Mouse (Mus musculus) layer of hippocampus, adult 18-20 months (tissue): ENCODE measurements around the gene Sprr2k. TPM values are rescaled to one million over a fixed set of nuclear protein-coding genes. Genes with fewer than 3 reads are reported as not detected.
"Not testable (repeated sequence)": the region's sequence is repeated elsewhere in the genome, so short reads cannot be mapped to it uniquely, and the experiment has no call there.

Experiments
- DNase-seq, 2 experiments: peaks; one replicate each; pipeline ENCODE4 v3.0.0; 2022; ENCODE audit warnings: low spot score in 2 of 2
- long read RNA-seq: library from polyadenylated mRNA; stranded (forward); transcript quantifications from one replicate; pipeline ENCODE4 v2.0.0, GENCODE M21; 2021
- total RNA-seq, 2 experiments: library from RNA; stranded (reverse); gene quantifications; 2 replicates each; pipeline ENCODE4 v1.2.3; 2021

The Sprr2k gene
- total RNA-seq: not detected
- long read RNA-seq: 0 reads

- no peak for DNase-seq
These were observed at the start of gene Sprr2k for GRCm38 (mm10) chr3:92432282-92432681. Gene Sprr2k (plus strand): TSS chr3:92432582.

DNA sequence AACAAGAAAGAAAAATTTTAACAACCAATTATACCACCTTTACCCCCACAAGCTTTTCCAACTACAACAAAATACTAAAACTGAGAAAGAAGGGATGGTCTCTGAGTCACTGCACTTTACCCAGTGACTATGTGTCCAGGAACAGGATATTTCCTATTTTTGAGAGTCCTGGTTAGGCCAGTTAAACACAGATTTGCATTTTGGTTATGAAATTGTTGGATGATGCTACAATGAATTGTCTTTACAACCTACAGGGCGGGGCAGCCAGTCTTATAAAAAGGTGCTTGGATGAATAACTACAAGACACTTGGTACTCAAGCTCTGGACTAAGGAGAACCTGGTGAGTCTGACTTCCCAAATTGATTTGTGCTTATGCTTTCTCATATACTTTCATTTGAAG is 47.0 kb upstream of the Sprr2k start, which contains the start of gene Sprr2h:
Gene Sprr2h (plus strand): TSS at position 301 of the 400 bp plus-strand sequence.
- DNase-seq: no peak

- DNase-seq: peak in 1 of 2 experiments; percentile 6
These were observed 38.1 kb upstream of the Sprr2k start for GRCm38 (mm10) chr3:92394301-92394700.

DNA sequence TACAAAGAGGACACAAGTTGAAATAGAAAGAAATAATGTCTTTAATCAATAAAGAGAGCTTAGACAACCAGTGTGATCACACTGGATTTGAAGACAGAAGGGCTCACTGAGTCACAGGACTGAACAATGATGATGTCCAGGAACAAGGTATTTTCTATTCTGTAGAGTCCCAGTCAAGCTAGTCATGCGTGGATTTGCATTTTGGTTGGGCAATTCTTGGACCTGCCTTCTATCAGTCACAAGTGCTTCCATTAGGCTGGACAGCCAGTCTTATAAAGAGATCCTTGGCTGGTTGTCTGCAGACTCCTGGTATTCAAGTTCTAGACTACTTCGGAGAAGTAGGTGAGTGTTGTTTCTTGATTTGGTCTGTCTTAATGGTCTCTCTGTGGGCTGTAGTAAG is 24.7 kb upstream of the Sprr2k start, which contains the start of gene Sprr2i:
Gene Sprr2i (plus strand): TSS at position 301 of the 400 bp plus-strand sequence.
- DNase-seq: no peak

DNA sequence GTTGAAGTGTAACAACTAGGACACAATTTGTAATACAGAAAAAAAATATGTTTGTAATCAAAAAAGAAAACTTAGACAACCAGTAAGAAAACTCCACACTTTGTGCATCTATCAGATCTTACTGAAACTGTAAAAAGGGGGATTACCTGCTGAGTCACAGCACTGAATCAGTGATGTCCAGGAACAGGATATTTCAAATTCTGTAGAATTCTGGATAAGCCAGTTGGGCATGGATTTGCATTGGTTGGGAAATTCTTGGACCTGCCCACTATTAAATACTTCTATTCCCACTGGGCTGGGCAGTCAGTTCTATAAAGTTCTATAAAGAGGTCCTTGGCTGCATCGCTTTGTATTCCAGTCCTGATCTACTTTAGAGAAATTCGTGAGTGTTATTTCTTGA is 14.6 kb upstream of the Sprr2k start, which contains the start of gene Sprr2j-ps:
Gene Sprr2j-ps (plus strand): TSS at position 301 of the 400 bp plus-strand sequence.
- no peak for DNase-seq

- no peak for DNase-seq
These were observed 3.1 kb upstream of the Sprr2k start, which contains the start of gene Gm9774 for GRCm38 (mm10) chr3:92429323-92429722. Gene Gm9774 (minus strand): TSS chr3:92429423.

GRCm38 (mm10) chr3:92438689-92439088 is 6.3 kb downstream of the Sprr2k start, which contains the start of gene Sprr1b:
Gene Sprr1b (minus strand): TSS chr3:92438789.
- DNase-seq: no peak

- DNase-seq: no peak
These were observed 7.8 kb downstream of the Sprr2k start for GRCm38 (mm10) chr3:92440177-92440576.

GRCm38 (mm10) chr3:92455151-92455550 is 22.8 kb downstream of the Sprr2k start:
- no peak for DNase-seq

DNA sequence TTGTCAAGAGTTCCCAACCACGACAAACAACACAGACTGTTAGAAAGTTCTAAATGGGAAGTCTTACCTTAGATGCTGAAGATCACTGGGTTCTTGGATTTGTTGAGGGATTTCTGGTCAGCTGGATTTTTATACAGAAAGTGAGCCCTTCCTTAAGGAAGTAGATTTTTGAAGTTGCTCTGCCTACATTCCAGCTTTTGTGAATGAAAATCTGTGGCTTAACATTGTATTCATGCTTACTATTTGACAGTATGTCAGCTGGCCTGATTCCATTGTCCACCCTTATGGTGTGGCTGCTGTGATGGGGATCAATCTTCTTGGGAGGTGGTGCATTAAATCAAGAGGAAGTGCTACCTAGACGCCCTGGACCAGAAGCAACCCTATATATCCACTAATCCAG is 26.2 kb downstream of the Sprr2k start, which contains the start of gene Sprr3:
Gene Sprr3 (minus strand): TSS at position 101 of the 400 bp plus-strand sequence.
- DNase-seq: no peak

DNA sequence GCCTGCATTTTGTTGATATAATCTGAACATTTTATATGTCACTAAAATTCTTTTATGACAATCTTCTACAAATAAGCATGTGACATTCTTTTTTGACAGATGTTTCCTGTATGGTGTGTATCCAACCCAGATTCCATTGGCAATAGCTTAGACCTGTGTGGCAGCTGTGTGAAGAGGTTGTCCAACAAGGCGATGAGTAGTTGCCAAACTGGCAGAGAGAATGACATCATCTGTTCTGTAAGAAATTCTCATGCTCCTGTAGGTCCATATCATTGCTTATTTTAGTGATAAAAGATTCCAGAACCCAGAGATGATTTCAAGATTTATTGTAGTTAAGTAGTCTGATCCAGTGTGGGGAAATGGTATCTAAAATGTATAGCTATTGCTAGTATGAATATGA is 34.2 kb downstream of the Sprr2k start:
- DNase-seq: no peak

- DNase-seq: no peak
These were observed 35.0 kb downstream of the Sprr2k start for GRCm38 (mm10) chr3:92467424-92467823.

- DNase-seq: no peak
These were observed 37.7 kb downstream of the Sprr2k start for GRCm38 (mm10) chr3:92470111-92470510.

GRCm38 (mm10) chr3:92481249-92481648 is 48.9 kb downstream of the Sprr2k start:
- not testable (repeated sequence) for DNase-seq

Other genes starting within 250 kb of the Sprr2k start
- gene Sprr2a1, start 216.8 kb upstream of the Sprr2k start, total RNA-seq: not detected
- gene Sprr2a2, start 216.7 kb upstream of the Sprr2k start, total RNA-seq: not detected
- gene Sprr2a3, start 147.2 kb upstream of the Sprr2k start, total RNA-seq: not detected
- not detected for gene Sprr2b, start 116.0 kb upstream of the Sprr2k start, total RNA-seq
- gene Sprr2d, start 93.4 kb upstream of the Sprr2k start, total RNA-seq: not detected
- gene Sprr2e, start 80.4 kb upstream of the Sprr2k start, total RNA-seq: not detected
- not detected for gene Sprr2f, start 67.4 kb upstream of the Sprr2k start, total RNA-seq
- not detected for gene Sprr2h, start 46.9 kb upstream of the Sprr2k start, total RNA-seq
- not detected for gene Sprr2i, start 24.6 kb upstream of the Sprr2k start, total RNA-seq
- gene Sprr2j-ps, start 14.5 kb upstream of the Sprr2k start, total RNA-seq: not detected
- gene Gm9774, start 3.2 kb upstream of the Sprr2k start, total RNA-seq: 1 to 10 TPM in 1 of 2 experiments, under 1 TPM in 1; 0.89 to 3.5 TPM
- not detected for gene Sprr1b, start 6.2 kb downstream of the Sprr2k start, total RNA-seq
- gene Sprr3, start 26.1 kb downstream of the Sprr2k start, total RNA-seq: not detected
- gene Sprr1a, start 53.3 kb downstream of the Sprr2k start, total RNA-seq: not detected
- gene Sprr4, start 67.9 kb downstream of the Sprr2k start, total RNA-seq: not detected
- gene 2310046K23Rik, start 101.9 kb downstream of the Sprr2k start, total RNA-seq: not detected
- not detected for gene Ivl, start 141.2 kb downstream of the Sprr2k start, total RNA-seq
- not detected for gene Smcp, start 156.4 kb downstream of the Sprr2k start, total RNA-seq
- not detected for gene 2210017I01Rik, start 174.9 kb downstream of the Sprr2k start, total RNA-seq
- gene Lce6a, start 189.1 kb downstream of the Sprr2k start, total RNA-seq: not detected
- gene Lce1a1, start 215.7 kb downstream of the Sprr2k start, total RNA-seq: not detected
- not detected for gene Lce1b, start 224.3 kb downstream of the Sprr2k start, total RNA-seq
- gene Lce1a2, start 237.7 kb downstream of the Sprr2k start, total RNA-seq: not detected
- gene Lce1c, start 246.7 kb downstream of the Sprr2k start, total RNA-seq: not detected